Mouse (Mus musculus) limb, embryonic 15.5 days (tissue): ENCODE measurements around the gene AC124108.1. TPM values are rescaled to one million over a fixed set of nuclear protein-coding genes. Genes with fewer than 3 reads are reported as not detected.
A peak's percentile ranks its signal among the peaks of the same experiment; 100 is the strongest.

Experiments
- ATAC-seq: fragments of 200-750 bp; cut with Nextera tagmentation; 2 replicates; pipeline ENCODE4 v1.8.0; 2017; ENCODE audit warnings: low read depth, moderate TSS enrichment; ENCODE audit not compliant: insufficient number of reproducible peaks, low FRiP score, low TSS enrichment
- H3K27ac ChIP-seq: fragments of 300-500 bp; sonication (generic); 2 replicates; pipeline ENCODE4 v1.5.1; 2015; ENCODE audit warnings: moderate library complexity, mild to moderate bottlenecking, inconsistent platforms
- H3K27me3 ChIP-seq: fragments of 300-500 bp; sonication (generic); 2 replicates; pipeline ENCODE4 v1.6.1; 2015; ENCODE audit warnings: inconsistent platforms
- H3K36me3 ChIP-seq: fragments of 300-500 bp; sonication (generic); 2 replicates; pipeline ENCODE4 v1.6.1; 2015; ENCODE audit warnings: inconsistent platforms
- H3K4me1 ChIP-seq: fragments of 300-500 bp; sonication (generic); 2 replicates; pipeline ENCODE4 v1.6.1; 2015; ENCODE audit warnings: inconsistent platforms
- H3K4me2 ChIP-seq: fragments of 300-500 bp; sonication (generic); 2 replicates; pipeline ENCODE4 v1.6.1; 2015; ENCODE audit warnings: mild to moderate bottlenecking, inconsistent platforms
- H3K4me3 ChIP-seq: fragments of 300-500 bp; sonication (generic); 2 replicates; pipeline ENCODE4 v1.5.1; 2015; ENCODE audit warnings: mild to moderate bottlenecking, inconsistent platforms
- H3K9ac ChIP-seq: fragments of 300-500 bp; sonication (generic); 2 replicates; pipeline ENCODE4 v1.6.1; 2015; ENCODE audit warnings: inconsistent platforms
- H3K9me3 ChIP-seq: fragments of 300-500 bp; sonication (generic); 2 replicates; pipeline ENCODE4 v1.6.1; 2016; ENCODE audit warnings: inconsistent platforms
- WGBS: fragments of 180-500 bp; shearing (Covaris S2); methylation state at CpG from one replicate; pipeline ENCODE4 v1.1.7; 2015; 5-methylcytosine and 5-hydroxymethylcytosine counted together
- polyA plus RNA-seq: library from polyadenylated mRNA; unstranded; fragments of >200 nt; fragmentation: Nextera tagmentation; extraction: Ambion mirVana; gene quantifications from 2 replicates; pipeline ENCODE4 v1.2.1, GENCODE M21; 2015

AC124108.1 gene
- polyA plus RNA-seq, 1 experiment from 2014 or later = 0.12 TPM

- H3K9ac ChIP-seq = no peak overlapping the region
- H3K4me1 ChIP-seq = peaks cover 19% of the 10 kb centered on the region
- no peak overlapping the region for H3K4me2 ChIP-seq
- ATAC-seq = no peak
- 70% methylated on average over 3 of the region's 3 CpGs for WGBS
- H3K36me3 ChIP-seq = no peaks in the 10 kb centered on the region
- no peak overlapping the region for H3K4me3 ChIP-seq
- H3K27ac ChIP-seq = no peak overlapping the region
- H3K9me3 ChIP-seq = no peaks in the 10 kb centered on the region
- peaks cover 8% of the 10 kb centered on the region; the same call in 1 of the 2 replicates for H3K27me3 ChIP-seq
Observed at GRCm38 (mm10) chr1:132206828-132207227, 15.6 kb downstream of the AC124108.1 start.

DNA sequence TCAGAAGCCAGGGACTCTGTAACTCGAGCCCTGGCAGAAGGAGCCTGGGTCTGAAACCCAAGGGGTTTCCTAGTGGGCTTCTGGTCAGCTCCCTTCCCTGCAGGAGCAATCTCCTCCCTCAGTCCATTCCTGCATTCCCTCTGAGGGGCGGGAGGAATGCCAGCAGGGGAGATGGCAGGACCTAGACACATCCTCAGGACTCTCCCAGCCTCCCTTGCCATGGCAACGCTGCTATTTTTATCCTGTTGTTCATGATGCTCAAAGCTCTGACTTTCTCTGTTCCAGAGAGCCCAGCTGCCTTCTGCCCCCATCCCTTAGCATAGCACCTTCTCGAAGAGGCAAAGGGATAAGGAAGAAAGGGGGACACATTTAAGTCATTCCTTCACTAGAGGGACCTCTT, 16.9 kb downstream of the AC124108.1 start:
- H3K9ac ChIP-seq = no peak overlapping the region
- H3K4me3 ChIP-seq = no peak overlapping the region
- peaks cover 27% of the 10 kb centered on the region for H3K4me1 ChIP-seq
- no peaks in the 10 kb centered on the region for H3K9me3 ChIP-seq
- no peak overlapping the region for H3K27ac ChIP-seq
- peaks cover 18% of the 10 kb centered on the region for H3K27me3 ChIP-seq
- WGBS = 12% methylated on average over 4 of the region's 4 CpGs
- no peak for ATAC-seq
- H3K36me3 ChIP-seq = no peaks in the 10 kb centered on the region
- no peak overlapping the region for H3K4me2 ChIP-seq

DNA sequence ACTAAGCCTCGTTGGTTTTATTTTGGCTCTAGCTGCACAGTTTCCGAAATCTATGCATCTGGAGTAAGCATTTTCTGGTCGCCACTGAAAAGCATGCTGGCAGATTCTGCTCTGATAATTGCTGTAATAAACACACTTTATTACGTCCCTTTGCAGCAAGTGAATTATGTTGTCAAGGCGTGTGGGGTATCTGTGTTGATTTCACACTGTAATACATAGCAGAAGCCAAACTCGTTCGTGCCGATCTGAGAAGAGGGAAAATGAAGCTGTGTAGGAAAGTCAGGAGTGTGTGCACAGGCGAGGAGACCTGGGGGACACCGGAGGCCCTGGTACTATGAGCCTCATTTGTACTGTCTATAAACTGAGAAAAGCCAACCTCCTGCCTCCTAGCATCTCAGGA, 18.1 kb downstream of the AC124108.1 start:
- ATAC-seq = no peak
- Histone ChIP-seq H3K4me2 (no peak overlapping the region), H3K27ac (no peak overlapping the region)

GRCm38 (mm10) chr1:132210922-132211321, 19.7 kb downstream of the AC124108.1 start:
- 16% methylated on average over 7 of the region's 7 CpGs for WGBS
- Histone ChIP-seq H3K27ac (no peak overlapping the region), H3K27me3 (peaks cover 20% of the 10 kb centered on the region), H3K36me3 (no peaks in the 10 kb centered on the region), H3K9ac (no peak overlapping the region), H3K4me2 (no peak overlapping the region), H3K4me1 (peaks cover 27% of the 10 kb centered on the region), H3K4me3 (no peak overlapping the region), H3K9me3 (no peaks in the 10 kb centered on the region)
- no peak for ATAC-seq

More for the DNA sequence above, 18.1 kb downstream of the AC124108.1 start:
- Histone ChIP-seq H3K36me3 (no peaks in the 10 kb centered on the region), H3K9me3 (no peaks in the 10 kb centered on the region), H3K4me3 (no peak overlapping the region), H3K4me1 (peaks cover 27% of the 10 kb centered on the region), H3K9ac (no peak overlapping the region), H3K27me3 (peaks cover 20% of the 10 kb centered on the region)
- 26% methylated on average over 10 of the region's 10 CpGs for WGBS

DNA sequence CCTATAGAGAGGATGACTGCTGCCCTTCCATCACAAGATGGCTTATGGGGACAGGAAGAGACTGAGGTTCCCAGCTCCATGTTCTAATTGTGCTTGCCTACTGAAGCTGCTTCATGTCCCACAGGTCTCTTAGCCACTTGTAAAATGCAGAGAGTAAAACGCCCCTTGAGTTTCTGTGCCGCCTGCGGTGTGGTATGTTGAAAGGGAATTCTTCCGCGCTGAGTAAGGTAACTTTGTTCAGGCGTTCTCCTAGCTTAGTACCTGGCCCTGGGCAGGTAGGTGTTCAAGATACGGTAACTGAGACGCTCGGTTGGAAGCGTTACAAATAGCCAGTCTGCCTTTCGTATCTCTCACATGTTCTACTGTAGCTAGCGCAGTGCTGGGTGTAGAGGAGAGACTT, 20.4 kb downstream of the AC124108.1 start:
- no peaks in the 10 kb centered on the region for H3K9me3 ChIP-seq
- H3K4me2 ChIP-seq = peak overlapping the region; percentile 40
- peaks cover 20% of the 10 kb centered on the region for H3K27me3 ChIP-seq
- H3K4me1 ChIP-seq = peaks cover 27% of the 10 kb centered on the region
- no peak overlapping the region for H3K9ac ChIP-seq
- no peaks in the 10 kb centered on the region for H3K36me3 ChIP-seq
- H3K4me3 ChIP-seq = peak overlapping the region; percentile 34; the same call in 1 of the 2 replicates
- H3K27ac ChIP-seq = no peak overlapping the region
- WGBS = 34% methylated on average over 12 of the region's 12 CpGs
- ATAC-seq = no peak

DNA sequence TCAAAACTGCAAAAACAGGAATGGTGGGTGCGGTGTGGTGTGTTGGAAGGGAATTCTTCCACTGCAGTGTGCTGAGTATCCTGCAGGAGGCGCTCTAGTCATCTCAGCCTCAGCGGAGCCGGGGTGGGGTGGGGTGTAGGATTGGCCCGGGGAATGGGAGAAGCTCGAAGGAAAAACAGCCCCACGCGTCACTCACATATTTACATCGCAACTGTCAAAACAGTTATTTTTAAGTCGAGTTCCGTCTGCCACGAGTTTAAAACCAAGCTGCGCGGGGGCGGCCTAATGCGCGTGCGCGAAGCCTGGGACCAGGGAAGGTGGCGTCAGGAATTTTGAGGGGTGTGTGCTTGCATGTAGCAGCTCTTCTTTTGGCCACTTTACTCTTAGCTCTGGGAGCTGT, 21.0 kb downstream of the AC124108.1 start:
- Histone ChIP-seq H3K4me3 (peak overlapping the region; percentile 34), H3K27me3 (peaks cover 20% of the 10 kb centered on the region), H3K36me3 (no peaks in the 10 kb centered on the region), H3K4me2 (peak overlapping the region; percentile 40), H3K9ac (no peak overlapping the region), H3K9me3 (no peaks in the 10 kb centered on the region), H3K4me1 (peaks cover 27% of the 10 kb centered on the region), H3K27ac (no peak overlapping the region)
- WGBS = 4% methylated on average over 20 of the region's 20 CpGs
- ATAC-seq = no peak

- Histone ChIP-seq H3K27ac (no peak overlapping the region), H3K4me3 (no peak overlapping the region), H3K4me2 (no peak overlapping the region), H3K27me3 (peaks cover 20% of the 10 kb centered on the region), H3K36me3 (no peaks in the 10 kb centered on the region), H3K4me1 (peaks cover 23% of the 10 kb centered on the region), H3K9ac (no peak overlapping the region), H3K9me3 (no peaks in the 10 kb centered on the region)
- 42% methylated on average over 6 of the region's 6 CpGs for WGBS
- no peak for ATAC-seq
Observed at GRCm38 (mm10) chr1:132213076-132213475, 21.8 kb downstream of the AC124108.1 start.

- H3K27me3 ChIP-seq = peaks cover 26% of the 10 kb centered on the region
- no peaks in the 10 kb centered on the region for H3K36me3 ChIP-seq
- no peak overlapping the region for H3K4me2 ChIP-seq
- no peak overlapping the region for H3K4me3 ChIP-seq
- no peak overlapping the region for H3K9ac ChIP-seq
- 50% methylated on average over 3 of the region's 3 CpGs for WGBS
- H3K27ac ChIP-seq = no peak overlapping the region
- H3K4me1 ChIP-seq = peaks cover 12% of the 10 kb centered on the region; the same call in 1 of the 2 replicates
- H3K9me3 ChIP-seq = no peaks in the 10 kb centered on the region
- ATAC-seq = no peak
Observed at GRCm38 (mm10) chr1:132216276-132216675, 25.0 kb downstream of the AC124108.1 start.

DNA sequence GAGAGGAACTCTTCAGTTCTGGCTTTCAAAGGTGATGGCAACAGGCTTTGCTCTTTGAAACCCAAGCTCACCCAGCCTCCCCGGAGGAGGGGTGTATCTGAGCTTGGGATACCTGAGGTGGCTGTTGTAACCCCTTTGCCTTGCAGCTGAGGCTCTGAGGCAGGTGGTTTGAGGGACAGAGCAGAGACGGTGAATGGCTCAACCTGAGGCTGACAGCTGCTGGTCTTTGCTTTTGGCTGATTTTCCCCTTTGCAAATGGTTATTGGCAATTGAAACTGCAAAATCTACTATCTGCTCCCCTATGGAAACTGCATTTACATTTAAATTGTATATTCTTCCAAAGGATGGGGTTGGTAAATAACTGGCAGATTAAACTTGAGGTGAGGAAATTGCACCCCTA, 30.4 kb downstream of the AC124108.1 start:
- no peaks in the 10 kb centered on the region for H3K9me3 ChIP-seq
- no peaks in the 10 kb centered on the region for H3K36me3 ChIP-seq
- no peak overlapping the region for H3K4me2 ChIP-seq
- no peak overlapping the region for H3K9ac ChIP-seq
- no peaks in the 10 kb centered on the region for H3K4me1 ChIP-seq
- no peak overlapping the region for H3K4me3 ChIP-seq
- no peak overlapping the region for H3K27ac ChIP-seq
- peaks cover 8% of the 10 kb centered on the region for H3K27me3 ChIP-seq
- ATAC-seq = no peak
- 36% methylated on average over 2 of the region's 2 CpGs for WGBS

GRCm38 (mm10) chr1:132222166-132222565, 30.9 kb downstream of the AC124108.1 start:
- Histone ChIP-seq H3K9me3 (no peaks in the 10 kb centered on the region), H3K4me3 (no peak overlapping the region), H3K27ac (no peak overlapping the region), H3K27me3 (peaks cover 8% of the 10 kb centered on the region), H3K4me2 (no peak overlapping the region), H3K4me1 (no peaks in the 10 kb centered on the region), H3K9ac (no peak overlapping the region), H3K36me3 (no peaks in the 10 kb centered on the region)
- 38% methylated on average over 6 of the region's 6 CpGs for WGBS
- ATAC-seq = no peak

DNA sequence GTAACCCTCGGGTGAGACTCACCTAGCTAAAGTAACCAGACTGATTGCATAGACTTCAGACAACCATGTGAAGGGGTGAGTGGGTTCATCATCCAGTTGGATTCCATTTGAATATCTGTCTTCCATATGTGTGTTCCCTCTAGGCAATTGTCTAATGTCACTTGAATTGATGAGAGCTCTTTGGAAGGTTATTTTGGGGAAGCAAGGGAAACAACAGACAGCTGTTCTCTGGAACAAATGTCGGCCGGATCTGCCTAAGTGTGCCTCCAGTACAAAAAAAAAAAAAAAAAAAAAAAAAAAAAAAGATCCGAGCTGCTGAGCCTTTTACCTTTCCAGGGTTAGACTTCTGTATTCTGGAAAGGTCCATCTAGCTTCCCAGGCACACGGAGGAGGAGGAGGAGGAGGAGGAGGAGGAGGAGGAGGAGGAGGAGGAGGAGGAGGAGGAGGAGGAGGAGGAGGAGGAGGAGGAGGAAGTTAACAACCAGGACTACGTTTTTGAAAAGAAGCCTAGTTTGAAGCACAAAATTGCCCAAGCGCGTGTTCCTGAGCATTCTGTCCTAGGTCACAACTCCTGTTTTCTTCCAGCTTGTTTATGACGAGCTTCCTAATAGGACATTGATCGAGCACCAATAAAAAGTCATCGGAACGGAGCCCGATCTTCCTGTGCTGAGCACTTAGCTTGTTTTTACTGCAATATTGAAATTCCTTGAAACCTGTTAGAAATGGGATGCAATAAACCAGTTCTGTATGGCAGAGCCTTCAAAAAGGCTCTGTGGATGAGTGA, 35.2 kb downstream of the AC124108.1 start:
- no peak overlapping the region for H3K4me2 ChIP-seq
- ATAC-seq = no peak
- no peak overlapping the region for H3K9ac ChIP-seq
- H3K4me1 ChIP-seq = no peaks in the 10 kb centered on the region
- H3K4me3 ChIP-seq = no peak overlapping the region
- H3K27ac ChIP-seq = no peak overlapping the region
- H3K27me3 ChIP-seq = no peaks in the 10 kb centered on the region
- no peaks in the 10 kb centered on the region for H3K36me3 ChIP-seq
- H3K9me3 ChIP-seq = no peaks in the 10 kb centered on the region
- 60% methylated on average over 12 of the region's 13 CpGs for WGBS

- Histone ChIP-seq H3K4me3 (no peak within 1 kb of the TSS), H3K36me3 (no peaks in the 10 kb centered on the region), H3K27me3 (no peaks in the 10 kb centered on the region), H3K9me3 (no peaks in the 10 kb centered on the region), H3K4me2 (no peak within 1 kb of the TSS), H3K9ac (no peak within 1 kb of the TSS), H3K4me1 (no peaks in the 10 kb centered on the region), H3K27ac (no peak within 1 kb of the TSS)
- no peak for ATAC-seq
- WGBS = 85% methylated on average over 3 of the region's 3 CpGs
Observed at GRCm38 (mm10) chr1:132229667-132230066, 38.4 kb downstream of the AC124108.1 start, which contains the start of gene Gm10188. Gene Gm10188, minus strand, starts transcription at chr1:132229767.
